Mouse (Mus musculus) myocyte (in vitro differentiated cells): Measurements from ENCODE around the gene Fam189b.

Source experiments
- CEBPB ChIP-seq: IDR thresholded peaks from 2 replicates; pipeline ENCODE4 v1.6.1; 2011; ENCODE audit warnings: mild to moderate bottlenecking, moderate library complexity; ENCODE audit not compliant: poor library complexity, insufficient read depth, severe bottlenecking
- MYOD1 ChIP-seq, 3 experiments: IDR thresholded peaks; one replicate each; pipeline ENCODE4 v1.6.1; 2011; ENCODE audit warnings: control low read depth in 2 of 3, low read depth in 2 of 3, mild to moderate bottlenecking in 2 of 3, moderate library complexity in 1 of 3; ENCODE audit not compliant: insufficient read length in 2 of 3, control insufficient read depth in 1 of 3
- MYOG ChIP-seq, 3 experiments: IDR thresholded peaks; one replicate each; pipeline ENCODE4 v1.6.1; 2011; ENCODE audit warnings: control low read depth in 2 of 3, low read depth in 2 of 3, mild to moderate bottlenecking in 2 of 3; ENCODE audit not compliant: insufficient read length in 2 of 3, control insufficient read depth in 1 of 3, insufficient read depth in 1 of 3
- POLR2A ChIP-seq: IDR thresholded peaks from one replicate; pipeline ENCODE4 v1.6.1; 2011; ENCODE audit warnings: low read depth, mild to moderate bottlenecking, control low read depth, moderate library complexity; ENCODE audit not compliant: insufficient read length

GRCm38 (mm10) chr3:89226900-89227299 is 44.0 kb downstream of the Fam189b start, which contains the start of gene Mtx1:
- no peak for TF ChIP-seq POLR2A
- no peak for TF ChIP-seq CEBPB
- TF ChIP-seq MYOG (IDR thresholded peaks at IDR 0.05; ENCODE audit: control insufficient read depth in 1 of 3, insufficient read depth in 1 of 3, insufficient read length in 2 of 3, low read depth in 2 of 3): no peak
- no peak for TF ChIP-seq MYOD1 (IDR thresholded peaks at IDR 0.05; ENCODE audit: control insufficient read depth in 1 of 3, insufficient read length in 2 of 3, low read depth in 2 of 3)
